Mouse (Mus musculus): ENCODE results near the gene Ppp1r8.

Ppp1r8 gene

GRCm38 (mm10) chr4:132778562-132779201, 64.3 kb downstream of the Ppp1r8 start:
- DNase-seq (ENCODE audit: low read depth, low spot score): no peak

All from telencephalon, adult 2 months (tissue).